Mouse (Mus musculus): ENCODE results near the gene Plscr3.

Plscr3 gene

GRCm38 (mm10) chr11:69894671-69895070 lies 48.5 kb downstream of the Plscr3 start:
- no peak for DNase-seq (ENCODE audit: low spot score)

DNA sequence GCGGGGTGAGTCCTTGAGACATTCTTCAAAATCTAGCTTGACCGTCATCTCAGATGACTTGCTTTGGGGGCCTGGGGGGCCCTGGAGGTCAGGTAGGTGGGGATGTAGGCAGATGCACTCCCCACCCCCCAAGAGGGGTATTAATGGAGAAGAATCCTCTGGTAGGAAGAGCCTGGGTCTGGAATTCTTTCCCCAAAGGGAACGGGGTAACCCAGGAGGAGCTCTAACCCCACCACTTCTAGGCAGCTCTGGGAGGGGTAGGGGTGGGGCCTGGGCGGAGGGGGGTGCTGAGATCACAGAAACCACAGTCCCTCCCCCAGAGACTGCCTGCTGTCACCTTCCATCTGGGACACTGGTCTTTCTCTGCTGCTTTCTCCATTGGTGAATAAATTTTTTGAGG lies 49.1 kb downstream of the Plscr3 start, which contains the start of gene Acap1:
Gene Acap1 (minus strand): TSS at position 249 of the 400 bp plus-strand sequence.
- no peak for DNase-seq (ENCODE audit: low spot score)

GRCm38 (mm10) chr11:69899870-69900269 lies 53.7 kb downstream of the Plscr3 start:
- no peak for DNase-seq (ENCODE audit: low spot score)

GRCm38 (mm10) chr11:69900471-69901405 lies 54.6 kb downstream of the Plscr3 start, which contains the start of the genes 2810408A11Rik and Neurl4:
Gene 2810408A11Rik, minus strand, starts transcription at chr11:69900987.
Gene Neurl4, plus strand, starts transcription at chr11:69901072.
- peak; percentile 85 for DNase-seq (ENCODE audit: low spot score)

GRCm38 (mm10) chr11:69901406-69901846 lies 55.2 kb downstream of the Plscr3 start:
- peak; percentile 93 for DNase-seq (ENCODE audit: low spot score)

All from ovary, postnatal 36 days (tissue).